Mouse (Mus musculus): ENCODE results near the gene Klrd1. TPM values are rescaled to one million over a fixed set of nuclear protein-coding genes. Genes with fewer than 3 reads are reported as not detected.

Klrd1 gene
- total RNA-seq, 2 experiments from 2014 or later, result 1.1 TPM; not detected in 1

Other genes with a start within 250 kb of the Klrd1 start
- gene Clec12a, start 249.1 kb upstream of the Klrd1 start, total RNA-seq (2021), result under 1 TPM; 0.85 to 0.94 TPM
- not detected for gene Clec12b, start 205.9 kb upstream of the Klrd1 start, total RNA-seq (2021)
- gene Clec1b, start 194.5 kb upstream of the Klrd1 start, total RNA-seq (2021), result 1 to 10 TPM; 1.0 to 1.2 TPM
- under 1 TPM in 1 of 2 experiments, not detected in 1; 0.62 TPM for gene Clec9a, start 182.9 kb upstream of the Klrd1 start, total RNA-seq (2021)
- gene Clec1a, start 139.8 kb upstream of the Klrd1 start, total RNA-seq (2021), result 10 to 100 TPM; 11.1 to 11.4 TPM
- not detected for gene Olr1, start 84.6 kb upstream of the Klrd1 start, total RNA-seq (2021)
- gene Tmem52b, start 79.2 kb upstream of the Klrd1 start, total RNA-seq (2021), result not detected
- 100 to 1,000 TPM; 149 to 199 TPM for gene Gabarapl1, start 58.6 kb upstream of the Klrd1 start, total RNA-seq (2021)
- gene Klre1, start 13.9 kb upstream of the Klrd1 start, total RNA-seq (2021), result under 1 TPM in 1 of 2 experiments, not detected in 1; 0.30 TPM
- under 1 TPM; 0.26 to 0.57 TPM for gene Klrk1, start 32.1 kb downstream of the Klrd1 start, total RNA-seq (2021)
- gene Klrc3, start 51.6 kb downstream of the Klrd1 start, total RNA-seq (2021), result not detected
- not detected for gene Klrc2, start 68.9 kb downstream of the Klrd1 start, total RNA-seq (2021)
- under 1 TPM in 1 of 2 experiments, not detected in 1; 0.27 TPM for gene Klrc1, start 87.2 kb downstream of the Klrd1 start, total RNA-seq (2021)
- not detected for gene Klri1, start 125.3 kb downstream of the Klrd1 start, total RNA-seq (2021)
- gene Klri2, start 148.7 kb downstream of the Klrd1 start, total RNA-seq (2021), result not detected
- gene Gm156, start 192.5 kb downstream of the Klrd1 start, total RNA-seq (2021), result not detected